Mouse (Mus musculus) urinary bladder, adult 2 months (tissue): ENCODE data around the gene Sobp. TPM values are rescaled to one million over a fixed set of nuclear protein-coding genes. Genes with fewer than 3 reads are reported as not detected.

Experiments used
- DNase-seq: peaks from one replicate; pipeline ENCODE4 v3.0.0; 2022; ENCODE audit warnings: low spot score
- polyA plus RNA-seq: library from polyadenylated mRNA; depleted of rRNA; stranded (reverse); fragments of >200 nt; gene quantifications from 2 replicates; pipeline ENCODE4 v1.2.3, GENCODE M21; 2012

The Sobp gene
- polyA plus RNA-seq, 1 experiment, result 1.2 TPM

DNA sequence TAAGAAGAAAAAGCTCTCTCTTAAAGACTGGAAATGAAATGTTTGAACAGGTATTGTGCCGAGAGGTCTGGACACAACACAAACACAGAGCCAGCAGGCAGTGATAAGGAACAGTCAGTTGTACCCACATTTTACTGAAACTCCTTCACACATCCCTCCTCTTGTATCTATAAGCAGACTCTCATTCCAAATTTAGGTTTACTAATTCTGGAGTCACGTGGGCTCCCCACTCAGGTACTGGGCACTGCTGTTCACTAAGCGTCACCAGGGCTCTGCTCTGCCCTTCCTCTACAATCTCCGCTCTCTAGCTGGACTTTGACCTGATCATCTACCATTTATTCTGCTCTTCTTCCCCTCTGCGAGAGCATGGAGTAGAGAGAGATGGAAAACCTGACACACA is 15.4 kb downstream of the Sobp start:
- no peak for DNase-seq

DNA sequence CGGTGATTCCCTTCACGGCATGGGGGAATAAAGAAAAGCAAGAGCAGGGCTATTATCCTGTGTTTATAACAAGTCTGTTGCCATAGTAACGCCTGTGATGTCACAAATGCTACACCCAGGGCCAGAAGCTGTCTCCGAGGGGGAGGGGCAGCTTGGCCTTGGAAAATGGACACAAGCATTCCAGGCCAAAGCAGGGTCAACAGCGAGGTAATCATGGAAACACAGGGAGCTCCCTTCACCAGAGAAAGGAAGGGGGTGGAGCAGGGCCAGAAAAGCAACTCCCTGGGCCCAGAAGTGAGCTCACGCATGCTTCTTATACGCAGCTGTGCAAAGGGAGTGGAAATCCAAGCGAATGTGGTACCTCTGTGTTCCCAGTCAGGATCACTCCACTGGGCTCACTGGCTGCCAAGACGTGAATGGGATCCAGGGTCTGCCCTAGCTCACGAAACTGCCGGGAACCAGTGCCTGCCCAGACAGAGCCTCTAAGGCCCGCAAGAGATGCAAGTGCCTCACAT is 19.2 kb downstream of the Sobp start:
- no peak for DNase-seq

DNA sequence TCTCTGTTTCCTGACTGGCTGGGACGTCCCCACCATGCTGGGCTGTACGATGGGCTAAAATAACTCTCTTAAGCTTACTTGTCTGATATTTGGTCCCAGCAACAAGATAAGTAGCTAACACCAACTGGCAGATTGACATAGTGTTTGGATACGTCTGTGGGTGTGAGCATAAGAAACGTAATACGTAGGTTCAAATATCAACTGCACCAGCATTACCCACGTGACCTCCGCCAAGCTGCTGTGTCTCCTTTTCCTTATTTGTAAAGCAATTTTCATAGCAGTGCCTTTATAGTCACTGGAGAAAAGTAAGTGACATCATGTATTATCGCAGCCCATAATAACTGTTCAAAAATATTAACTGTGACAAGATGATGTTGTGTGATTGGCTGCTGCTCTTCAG is 21.7 kb downstream of the Sobp start:
- no peak for DNase-seq

DNA sequence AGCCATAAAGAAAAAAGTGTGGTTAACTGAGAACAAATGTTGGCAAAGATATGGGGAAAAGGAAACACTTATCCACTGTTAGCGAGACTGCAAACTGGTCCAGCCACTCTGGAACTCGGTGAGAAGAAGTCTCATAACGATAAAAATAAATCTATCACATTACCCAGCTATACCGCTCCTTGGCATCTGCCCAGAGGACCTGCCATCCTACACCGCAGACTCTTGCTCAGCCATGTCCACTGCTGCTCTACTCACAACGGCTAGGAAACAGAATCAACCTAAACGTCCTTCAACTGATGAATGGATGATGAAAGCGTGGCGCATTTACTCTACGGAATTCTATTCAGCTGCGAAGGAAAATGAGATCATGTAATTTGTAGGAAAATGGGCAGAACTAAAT is 25.9 kb downstream of the Sobp start:
- no peak for DNase-seq

DNA sequence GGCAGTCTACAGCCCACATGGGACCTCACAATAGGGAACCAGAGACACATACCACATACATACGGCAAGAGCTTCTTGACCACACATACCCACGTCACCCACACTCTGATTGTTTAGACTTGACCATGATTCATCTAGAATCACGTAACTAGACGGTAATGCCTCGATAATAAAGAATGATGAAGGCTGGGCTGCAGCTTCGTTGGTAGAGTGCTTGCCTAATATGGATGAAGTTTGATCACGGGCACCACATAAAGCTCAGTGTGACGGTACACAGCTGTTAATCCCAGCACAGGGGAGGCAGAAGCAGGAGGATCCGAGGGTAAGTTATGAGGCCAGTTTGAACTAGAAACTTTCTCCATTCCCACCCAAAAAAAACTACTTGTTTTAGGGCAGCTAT is 31.2 kb downstream of the Sobp start:
- no peak for DNase-seq

DNA sequence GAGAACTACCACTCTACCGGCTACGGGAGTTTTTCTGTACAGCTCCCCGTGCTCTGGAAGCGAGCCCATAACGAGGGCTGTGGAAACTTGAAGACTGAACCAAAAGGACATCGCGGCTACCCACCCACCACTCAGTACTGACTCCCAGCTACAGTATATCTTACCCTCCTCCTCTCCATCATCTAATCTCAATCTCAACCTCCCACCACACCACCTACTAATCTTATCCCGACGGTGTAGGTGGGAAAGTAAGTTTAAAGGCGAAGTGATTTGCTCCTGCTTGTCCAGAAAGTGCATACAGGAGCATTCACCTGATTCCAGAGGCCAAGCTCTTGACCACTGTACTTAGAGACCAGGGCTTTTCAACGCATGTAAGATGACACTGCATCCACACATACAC is 40.3 kb downstream of the Sobp start:
- DNase-seq, result no peak

DNA sequence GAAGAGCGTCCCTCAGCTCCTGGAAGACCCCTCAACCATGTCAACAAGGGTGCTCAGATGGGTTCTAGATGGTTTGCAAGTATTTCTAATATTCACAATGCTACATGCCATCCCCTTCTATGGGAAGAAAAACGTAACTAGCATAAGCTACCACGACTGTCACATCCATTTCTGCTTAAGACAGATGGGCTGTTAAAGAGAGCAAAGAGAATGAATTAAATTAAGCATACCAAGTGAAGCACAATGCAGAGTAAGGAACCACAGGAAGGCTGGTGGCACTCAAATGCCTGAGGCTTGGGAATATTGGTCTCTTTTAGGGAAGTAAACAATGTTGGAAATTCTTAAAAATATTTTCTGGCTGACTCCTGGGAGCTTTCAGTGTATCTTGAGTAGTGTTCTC is 45.6 kb downstream of the Sobp start:
- DNase-seq, result no peak

DNA sequence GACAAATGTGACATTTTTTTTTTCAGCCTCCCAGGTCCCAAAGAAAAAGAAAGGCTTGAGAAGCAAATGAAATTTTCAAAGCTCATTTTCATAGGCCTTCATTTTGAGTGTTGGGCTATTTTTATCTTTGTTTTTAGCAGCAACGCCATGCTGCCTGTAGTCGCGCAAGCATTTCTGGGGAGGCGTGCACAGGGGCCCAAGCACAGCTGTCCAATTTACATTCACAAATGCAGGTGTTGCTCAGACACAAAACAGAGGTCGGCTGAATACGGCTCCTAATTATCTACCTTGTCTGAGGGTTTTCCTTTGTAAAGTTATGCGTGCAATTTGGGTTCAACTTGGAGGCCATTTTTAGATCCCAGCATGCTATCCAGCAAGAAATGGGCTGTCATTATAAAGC is 49.8 kb downstream of the Sobp start:
- no peak for DNase-seq

DNA sequence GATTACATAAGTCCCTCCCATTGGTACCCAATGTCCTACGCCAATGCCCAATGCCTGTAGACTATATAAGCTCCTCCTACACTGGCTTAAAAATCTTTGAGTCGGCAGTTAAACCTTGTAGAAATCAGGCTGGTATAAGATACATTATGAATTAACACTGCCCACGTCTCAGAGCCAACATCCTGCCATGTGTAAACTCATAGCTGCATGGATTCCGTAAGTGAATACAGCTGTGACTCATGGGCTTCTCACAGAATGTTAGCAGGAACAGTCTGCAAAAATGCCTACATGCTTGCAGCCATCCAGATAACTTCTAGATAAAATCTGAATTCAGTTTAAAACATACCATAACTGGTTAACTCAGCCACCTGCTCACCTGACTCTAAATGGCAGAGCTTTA is 50.2 kb downstream of the Sobp start:
- no peak for DNase-seq

DNA sequence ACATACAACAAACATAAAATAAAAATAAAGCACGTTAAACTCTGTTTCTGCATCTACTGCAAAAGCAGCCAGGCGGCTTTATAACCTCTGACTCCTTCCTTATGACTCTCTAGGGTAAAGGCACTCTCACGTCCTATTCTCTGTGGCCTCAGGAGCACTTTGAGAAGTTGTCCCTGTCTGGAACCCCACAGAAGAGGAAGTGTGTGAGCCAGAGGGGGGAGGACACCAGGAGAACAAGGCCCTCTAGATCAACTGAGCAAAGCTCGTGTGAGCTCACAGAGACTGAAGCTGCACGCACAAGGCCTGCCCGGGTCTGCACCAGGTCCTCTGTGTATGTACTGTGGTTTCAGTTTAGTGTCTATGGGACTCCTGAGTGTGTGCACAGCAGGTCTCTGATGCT is 50.9 kb downstream of the Sobp start:
- DNase-seq, result no peak

DNA sequence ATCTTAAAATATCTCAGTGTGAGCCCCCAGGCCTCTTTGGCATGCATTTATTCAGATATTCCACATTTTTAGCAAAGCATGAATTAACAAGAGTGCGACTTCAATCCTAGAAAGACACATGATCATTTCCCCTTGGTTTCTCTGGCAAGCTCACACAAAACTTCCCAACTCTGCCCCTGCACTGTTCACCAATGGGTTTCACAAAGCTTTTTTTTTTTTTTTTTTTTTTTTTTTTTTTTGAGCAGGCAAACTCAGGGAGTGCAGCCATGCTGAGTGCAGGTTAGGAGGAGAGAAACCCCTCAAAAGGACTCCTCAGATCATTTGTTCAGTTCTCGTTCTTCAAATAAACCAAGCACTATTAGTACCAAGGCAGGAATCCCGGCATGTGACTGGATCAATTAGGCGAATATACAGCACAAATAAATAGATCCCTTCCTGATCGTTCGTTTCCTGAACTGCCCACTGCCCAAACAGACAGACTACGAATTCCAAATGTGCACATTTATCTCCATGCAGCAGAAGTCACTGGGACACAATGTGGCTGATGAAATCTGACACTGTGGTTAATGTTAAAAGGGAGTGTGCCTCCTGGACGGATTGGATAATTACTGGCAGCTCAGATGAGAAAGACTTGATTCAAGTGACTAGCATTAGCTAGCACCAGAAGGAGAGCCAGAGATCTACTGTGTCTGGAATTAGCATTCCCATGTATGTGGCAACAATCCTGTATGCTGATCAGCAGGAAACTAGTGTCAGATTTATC is 53.5 kb downstream of the Sobp start:
- no peak for DNase-seq

DNA sequence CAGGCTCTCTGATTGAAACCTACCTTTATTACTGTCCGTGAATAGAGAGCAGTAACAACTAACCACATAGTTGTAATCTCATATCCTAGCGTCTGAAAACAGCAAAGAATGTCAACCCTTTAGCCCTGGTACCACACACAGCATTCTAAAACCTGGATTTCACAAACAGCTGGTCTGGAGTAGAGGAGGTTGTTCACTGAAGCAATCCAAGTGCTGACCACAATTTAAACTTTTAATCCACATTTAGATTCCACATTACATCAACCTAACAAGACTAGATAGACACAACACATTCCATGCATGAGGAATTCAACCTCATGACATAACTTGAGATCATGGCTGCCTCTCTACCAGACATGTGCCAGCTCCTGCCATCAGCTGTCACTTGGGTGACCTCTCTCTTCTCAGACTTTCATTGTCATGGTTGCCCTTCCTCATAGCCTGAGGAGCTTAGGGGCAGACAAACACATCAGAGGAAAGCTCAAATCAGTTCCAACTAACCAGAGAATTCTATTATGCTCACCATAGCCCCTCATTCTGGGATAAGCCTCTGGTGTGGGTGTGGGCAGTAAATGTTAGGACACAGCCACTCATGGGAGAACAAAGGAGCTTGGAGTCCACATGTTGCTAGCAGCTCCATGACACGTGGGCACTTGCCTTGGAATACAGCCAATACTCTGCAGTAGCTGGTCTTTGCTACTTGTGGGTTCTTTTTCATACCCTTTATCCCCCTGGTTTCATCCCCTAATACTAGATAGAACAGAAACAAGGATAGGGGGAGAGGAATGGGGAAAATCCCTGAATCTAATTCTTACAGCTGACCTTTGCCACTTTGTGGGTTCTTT is 58.0 kb downstream of the Sobp start:
- DNase-seq, result no peak

DNA sequence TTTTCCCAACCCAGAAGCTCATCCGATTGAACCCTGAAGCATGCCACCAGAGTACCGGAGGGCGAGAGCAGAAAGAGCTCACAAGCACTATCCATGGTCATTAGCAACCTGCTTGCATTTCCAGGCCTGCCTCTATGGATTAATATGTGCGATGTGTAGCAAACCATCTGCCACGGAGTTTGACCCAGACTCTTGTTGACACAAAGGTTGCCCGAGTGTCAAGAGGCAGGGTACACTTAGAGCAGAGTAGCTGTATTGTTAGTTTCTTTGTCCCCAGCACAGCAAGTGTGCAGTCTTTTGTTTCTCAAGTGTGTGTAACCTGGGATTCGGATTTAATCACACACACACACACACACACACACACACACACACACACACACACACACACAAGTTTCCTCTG is 62.0 kb downstream of the Sobp start:
- no peak for DNase-seq

DNA sequence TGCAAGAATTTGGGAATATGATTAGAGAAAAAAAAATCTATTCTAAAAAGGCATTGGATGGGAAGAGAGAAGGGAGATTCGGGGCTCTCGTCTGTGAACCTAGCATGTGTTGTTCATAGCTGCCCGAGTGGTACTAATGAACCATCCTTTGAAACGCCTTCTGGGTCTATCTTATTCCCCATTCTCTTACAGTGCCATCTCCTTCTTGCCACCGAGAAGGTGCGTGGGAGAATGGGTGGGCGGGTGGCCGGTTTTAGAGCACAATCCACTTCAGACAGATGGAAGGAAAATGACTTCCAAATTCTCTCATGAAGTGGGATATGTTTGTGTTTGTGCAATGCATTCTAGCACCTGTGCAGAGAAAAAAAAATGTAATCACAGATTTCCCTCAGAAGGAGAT is 67.7 kb downstream of the Sobp start:
- DNase-seq, result no peak

DNA sequence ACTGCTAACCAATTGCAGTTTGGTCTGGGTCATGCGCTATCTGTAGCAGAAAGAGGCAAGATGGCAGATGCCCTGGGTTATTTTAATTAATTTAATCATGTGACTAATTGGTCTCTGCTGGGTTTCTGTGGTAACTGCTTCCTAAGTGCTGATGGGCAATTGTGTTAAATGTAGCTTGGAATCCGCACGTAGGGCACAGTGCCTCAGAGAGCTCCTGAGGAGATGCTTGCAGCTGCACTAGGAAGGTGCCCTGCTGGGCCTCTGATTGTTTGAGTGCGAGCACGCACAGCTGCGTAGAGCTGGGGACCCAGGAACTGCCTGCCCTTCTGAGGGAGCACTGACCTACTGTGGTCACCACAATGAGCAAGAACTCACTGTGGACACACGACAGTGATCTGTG is 68.1 kb downstream of the Sobp start:
- no peak for DNase-seq

DNA sequence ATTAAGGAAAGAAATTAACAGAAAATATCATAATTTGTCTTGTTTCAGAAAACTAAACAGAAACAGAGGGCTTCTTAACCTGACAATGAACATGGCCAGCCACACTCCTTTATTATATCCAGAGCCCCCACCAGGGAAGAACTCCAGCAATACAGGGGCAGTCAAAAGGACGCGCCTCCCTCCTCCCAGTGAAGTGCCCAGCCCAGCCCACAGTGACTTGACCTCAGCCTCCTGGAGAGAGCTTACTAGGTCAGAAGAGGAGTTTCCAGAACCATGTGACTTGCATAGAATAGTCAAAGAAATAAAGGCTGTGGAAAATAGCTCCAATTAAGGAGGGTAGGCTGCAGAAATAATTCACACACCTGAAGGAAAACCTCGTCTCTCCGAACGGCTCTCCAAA is 73.8 kb downstream of the Sobp start:
- DNase-seq, result no peak

DNA sequence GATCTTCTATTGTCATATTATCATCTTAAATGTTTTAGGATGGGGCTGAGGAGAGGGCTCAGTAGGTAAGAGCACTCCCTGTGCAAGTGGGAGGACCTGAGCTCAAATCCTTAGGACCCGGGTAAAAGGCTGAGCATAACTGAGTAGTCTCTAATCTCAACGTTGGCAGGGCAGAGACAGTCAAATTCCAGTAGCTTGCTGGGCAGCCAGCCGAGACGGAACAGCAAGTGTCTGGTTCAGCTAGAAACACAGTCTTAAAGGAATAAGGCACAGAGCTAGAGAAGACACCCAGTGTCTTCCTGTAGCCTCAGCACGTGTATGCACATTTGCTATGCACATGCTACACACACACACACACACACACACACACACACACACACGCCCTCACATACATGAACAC is 75.1 kb downstream of the Sobp start:
- DNase-seq, result no peak

DNA sequence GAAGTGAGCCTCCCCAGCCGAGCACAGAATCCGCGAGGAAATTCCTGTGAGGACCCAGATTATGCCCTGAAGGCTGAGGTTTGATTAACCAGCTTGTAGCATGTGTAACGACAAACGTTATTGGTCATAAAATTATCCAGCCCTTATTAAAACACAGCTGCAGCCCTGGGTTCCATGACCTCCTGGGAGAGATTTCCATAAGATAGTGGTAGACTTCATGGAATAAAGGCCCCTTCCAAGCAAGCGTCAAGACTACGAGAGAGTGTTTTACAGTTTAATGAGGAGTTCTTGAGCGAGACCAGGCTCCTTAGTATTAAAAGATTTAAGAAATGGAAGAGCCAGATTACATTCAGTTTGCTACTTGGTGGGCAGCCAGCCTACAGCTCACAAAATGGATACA is 76.6 kb downstream of the Sobp start:
- DNase-seq, result no peak

DNA sequence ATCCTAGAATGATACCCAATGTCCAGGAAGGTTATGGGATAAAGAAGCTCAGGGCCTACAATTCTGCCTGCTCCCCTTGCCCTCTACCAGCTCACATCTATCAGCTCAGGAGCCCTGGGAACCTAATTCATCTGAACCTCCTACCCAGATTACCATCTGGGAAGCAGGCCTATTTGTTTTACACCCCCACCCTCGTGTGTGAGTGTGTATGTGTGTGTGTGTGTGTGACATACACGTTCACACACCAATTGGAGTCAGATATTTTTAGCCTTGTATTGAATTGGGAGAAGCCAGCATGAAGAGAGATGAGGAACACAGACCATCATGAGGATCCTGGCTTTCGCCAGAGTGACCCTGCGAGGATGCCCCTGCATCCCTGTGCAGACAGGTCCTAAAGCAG is 77.7 kb downstream of the Sobp start:
- no peak for DNase-seq

DNA sequence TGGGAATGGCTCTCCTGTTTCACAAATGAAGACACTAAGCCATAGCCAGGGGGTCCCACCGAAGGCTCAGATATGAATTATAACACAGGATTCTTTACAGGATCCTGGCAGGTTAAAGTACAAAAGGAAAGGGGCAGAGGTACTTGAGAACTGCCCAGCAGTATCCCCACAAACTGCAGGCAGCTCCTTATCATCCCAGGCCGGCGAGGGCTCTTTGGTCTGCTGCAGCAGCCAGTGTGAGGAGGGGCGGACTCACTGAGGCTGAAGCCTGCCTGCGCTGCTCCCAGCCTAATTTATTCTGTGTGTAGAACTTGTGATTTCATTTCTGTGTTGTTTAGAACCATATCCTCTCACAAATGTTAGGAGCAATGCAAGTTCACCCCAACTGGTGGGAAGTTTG is 79.8 kb downstream of the Sobp start:
- no peak for DNase-seq

DNA sequence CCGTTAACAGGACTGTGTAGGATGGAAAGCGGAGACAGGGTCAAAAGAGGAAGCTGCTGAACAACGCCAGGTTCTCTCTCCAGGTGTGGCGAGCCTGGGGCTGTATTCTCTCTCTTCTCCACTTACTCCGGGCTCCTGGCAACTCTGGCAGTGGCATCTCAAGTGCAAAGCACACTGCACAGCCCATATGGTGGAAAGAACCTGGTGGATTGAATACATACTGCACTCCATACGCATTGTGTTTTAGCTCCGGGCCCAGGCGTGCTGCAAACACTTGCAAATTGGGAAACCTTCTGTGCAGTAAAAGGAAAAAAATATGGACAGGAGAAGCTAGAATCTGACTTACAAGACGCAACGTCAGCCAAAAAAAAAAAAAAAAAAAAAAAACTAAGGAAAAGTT is 80.9 kb downstream of the Sobp start:
- no peak for DNase-seq

DNA sequence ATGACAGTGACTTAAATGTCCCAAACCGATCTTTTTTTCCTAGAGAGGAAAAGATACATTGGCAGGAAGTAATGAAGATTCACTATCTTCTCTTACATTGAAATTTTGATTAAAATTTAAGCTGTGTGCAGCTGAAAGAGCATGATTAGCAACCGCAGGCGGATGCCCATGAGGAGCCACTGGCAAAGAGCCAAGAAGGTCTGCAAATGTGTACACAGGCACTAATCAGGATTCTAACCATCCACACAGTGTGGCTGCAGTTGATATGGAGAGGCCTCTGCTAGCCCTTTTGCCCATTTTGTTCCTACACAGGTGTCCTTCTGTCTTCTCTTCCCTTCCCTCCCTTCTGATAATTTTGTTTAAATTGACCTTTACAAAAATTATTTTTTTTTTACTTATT is 84.3 kb downstream of the Sobp start:
- no peak for DNase-seq

DNA sequence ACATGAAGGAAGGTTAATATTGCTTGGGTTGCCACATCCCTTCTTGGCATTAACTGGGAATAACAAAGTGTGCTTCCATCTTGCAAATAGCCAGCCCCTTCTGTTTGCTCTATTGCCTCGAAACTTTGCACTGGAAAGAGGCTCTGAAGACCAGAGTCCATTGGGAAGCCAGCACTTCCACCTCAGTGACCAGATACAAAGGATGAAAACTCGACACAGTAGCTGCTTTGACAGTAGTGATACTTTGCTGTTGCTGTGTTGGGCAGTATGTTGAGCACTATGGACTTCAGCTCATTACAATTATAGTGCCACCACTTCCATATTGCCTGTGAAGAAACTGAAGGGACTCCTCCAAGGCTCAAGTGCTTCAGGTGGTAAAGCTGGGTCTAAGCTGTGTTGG is 86.9 kb downstream of the Sobp start:
- DNase-seq, result no peak
